Mouse (Mus musculus) heart, embryonic 10.5 days (tissue): ENCODE measurements at regions not wholly inside any gene's neighbourhood (a gene's known extent, or its start where the extent isn't known, plus 50 kb on each side); places are given as distances from the start of the nearest gene placed in this dataset.

Experiments used
- DNase-seq: peaks from one replicate; pipeline ENCODE4 v3.0.0-alpha.2; 2017; ENCODE audit warnings: low spot score
- H3K27ac ChIP-seq: fragments of 300-500 bp; sonication (generic); 2 replicates; pipeline ENCODE4 v1.5.1; 2016; ENCODE audit warnings: mild to moderate bottlenecking
- H3K27me3 ChIP-seq: fragments of 300-500 bp; sonication (generic); 2 replicates; pipeline ENCODE4 v1.6.1; 2016; ENCODE audit warnings: mild to moderate bottlenecking; ENCODE audit not compliant: poor library complexity, insufficient read depth, severe bottlenecking
- H3K36me3 ChIP-seq: fragments of 300-500 bp; sonication (generic); 2 replicates; pipeline ENCODE4 v1.6.1; 2016; ENCODE audit warnings: mild to moderate bottlenecking, moderate library complexity
- H3K4me1 ChIP-seq: fragments of 300-500 bp; sonication (generic); 2 replicates; pipeline ENCODE4 v1.6.1; 2016; ENCODE audit warnings: mild to moderate bottlenecking
- H3K4me3 ChIP-seq: fragments of 300-500 bp; sonication (generic); 2 replicates; pipeline ENCODE4 v1.5.1; 2016; ENCODE audit warnings: mild to moderate bottlenecking, moderate library complexity
- H3K9me3 ChIP-seq: fragments of 300-500 bp; sonication (generic); 2 replicates; pipeline ENCODE4 v1.6.1; 2016; ENCODE audit warnings: mild to moderate bottlenecking, moderate library complexity
- WGBS: fragments of 180-500 bp; shearing (Covaris S2); methylation state at CpG from one replicate; pipeline ENCODE4 v1.1.7; 2016; 5-methylcytosine and 5-hydroxymethylcytosine counted together

- Histone ChIP-seq H3K27me3 (no peaks in the 10 kb centered on the region), H3K9me3 (no peaks in the 10 kb centered on the region), H3K36me3 (no peaks in the 10 kb centered on the region), H3K4me3 (no peak overlapping the region), H3K4me1 (peaks cover 4% of the 10 kb centered on the region), H3K27ac (0 out of 2 replicates have a peak overlapping the region, but pooled peaks have one; percentile 29)
- no peak for DNase-seq
- WGBS: 72% methylated on average over 4 of the region's 4 CpGs
Observed at GRCm38 (mm10) chr11:90088473-90088872, 58.3 kb downstream of the Tmem100 start.

GRCm38 (mm10) chr11:90094052-90094451 lies 63.9 kb downstream of the Tmem100 start:
- 35% methylated on average over 7 of the region's 7 CpGs for WGBS
- no peak overlapping the region for H3K27ac ChIP-seq
- no peaks in the 10 kb centered on the region; the same call in 1 of the 2 replicates for H3K27me3 ChIP-seq
- peaks cover 14% of the 10 kb centered on the region; the same call in 1 of the 2 replicates for H3K4me1 ChIP-seq
- DNase-seq: no peak
- H3K36me3 ChIP-seq: no peaks in the 10 kb centered on the region
- H3K9me3 ChIP-seq: no peaks in the 10 kb centered on the region
- no peak overlapping the region for H3K4me3 ChIP-seq

GRCm38 (mm10) chr11:90094700-90095355 lies 64.7 kb downstream of the Tmem100 start:
- no peaks in the 10 kb centered on the region; the same call in 1 of the 2 replicates for H3K27me3 ChIP-seq
- DNase-seq: no peak
- no peak overlapping the region for H3K4me3 ChIP-seq
- H3K27ac ChIP-seq: no peak overlapping the region
- no peaks in the 10 kb centered on the region for H3K36me3 ChIP-seq
- no peaks in the 10 kb centered on the region for H3K9me3 ChIP-seq
- 78% methylated on average over 7 of the region's 7 CpGs for WGBS
- peaks cover 22% of the 10 kb centered on the region; the same call in 1 of the 2 replicates for H3K4me1 ChIP-seq

GRCm38 (mm10) chr11:90098471-90098870 lies 68.3 kb downstream of the Tmem100 start:
- H3K27me3 ChIP-seq: no peaks in the 10 kb centered on the region; the same call in 1 of the 2 replicates
- no peaks in the 10 kb centered on the region for H3K9me3 ChIP-seq
- H3K27ac ChIP-seq: no peak overlapping the region
- peaks cover 42% of the 10 kb centered on the region for H3K4me1 ChIP-seq
- 46% methylated on average over 7 of the region's 7 CpGs for WGBS
- no peak for DNase-seq
- H3K4me3 ChIP-seq: no peak overlapping the region
- no peaks in the 10 kb centered on the region for H3K36me3 ChIP-seq

- H3K27ac ChIP-seq: no peak overlapping the region
- peaks cover 35% of the 10 kb centered on the region for H3K4me1 ChIP-seq
- no peaks in the 10 kb centered on the region for H3K9me3 ChIP-seq
- H3K4me3 ChIP-seq: no peak overlapping the region
- H3K27me3 ChIP-seq: no peaks in the 10 kb centered on the region; the same call in 1 of the 2 replicates
- H3K36me3 ChIP-seq: no peaks in the 10 kb centered on the region
- no peak for DNase-seq
- 50% methylated on average over 1 of the region's 1 CpGs for WGBS
Observed at GRCm38 (mm10) chr11:90099178-90099577, 69.0 kb downstream of the Tmem100 start.

- no peak overlapping the region for H3K4me3 ChIP-seq
- no peaks in the 10 kb centered on the region for H3K36me3 ChIP-seq
- H3K9me3 ChIP-seq: no peaks in the 10 kb centered on the region
- H3K27me3 ChIP-seq: no peaks in the 10 kb centered on the region; the same call in 1 of the 2 replicates
- 80% methylated on average over 2 of the region's 2 CpGs for WGBS
- peak overlapping the region; percentile 71 for H3K27ac ChIP-seq
- H3K4me1 ChIP-seq: peaks cover 34% of the 10 kb centered on the region
- no peak for DNase-seq
Observed at GRCm38 (mm10) chr11:90100161-90100560, 70.0 kb downstream of the Tmem100 start.

GRCm38 (mm10) chr11:90101284-90101683 lies 71.1 kb downstream of the Tmem100 start:
- Histone ChIP-seq H3K4me1 (peaks cover 38% of the 10 kb centered on the region), H3K9me3 (no peaks in the 10 kb centered on the region), H3K4me3 (no peak overlapping the region), H3K27ac (peak overlapping the region; percentile 71), H3K36me3 (no peaks in the 10 kb centered on the region), H3K27me3 (no peaks in the 10 kb centered on the region; the same call in 1 of the 2 replicates)
- DNase-seq: peak; percentile 90
- WGBS: 17% methylated on average over 8 of the region's 8 CpGs

- 50% methylated on average over 12 of the region's 12 CpGs for WGBS
- no peaks in the 10 kb centered on the region for H3K36me3 ChIP-seq
- no peak overlapping the region for H3K4me3 ChIP-seq
- H3K9me3 ChIP-seq: no peaks in the 10 kb centered on the region
- H3K27ac ChIP-seq: no peak overlapping the region; the same call in 1 of the 2 replicates
- H3K4me1 ChIP-seq: peaks cover 16% of the 10 kb centered on the region; the same call in 1 of the 2 replicates
- DNase-seq: no peak
- no peaks in the 10 kb centered on the region for H3K27me3 ChIP-seq
Observed at GRCm38 (mm10) chr11:90106063-90106798, 76.1 kb downstream of the Tmem100 start.

- Histone ChIP-seq H3K9me3 (no peaks in the 10 kb centered on the region), H3K4me3 (no peak overlapping the region), H3K36me3 (no peaks in the 10 kb centered on the region), H3K27ac (no peak overlapping the region), H3K27me3 (no peaks in the 10 kb centered on the region), H3K4me1 (peaks cover 11% of the 10 kb centered on the region; the same call in 1 of the 2 replicates)
- 48% methylated on average over 2 of the region's 2 CpGs for WGBS
- no peak for DNase-seq
Observed at GRCm38 (mm10) chr11:90109681-90110111, 77.8 kb upstream of the Gm45716 start.

GRCm38 (mm10) chr11:90110170-90110569 lies 77.3 kb upstream of the Gm45716 start:
- 77% methylated on average over 3 of the region's 3 CpGs for WGBS
- Histone ChIP-seq H3K4me1 (peaks cover 11% of the 10 kb centered on the region; the same call in 1 of the 2 replicates), H3K27ac (no peak overlapping the region), H3K36me3 (no peaks in the 10 kb centered on the region), H3K27me3 (no peaks in the 10 kb centered on the region), H3K9me3 (no peaks in the 10 kb centered on the region), H3K4me3 (no peak overlapping the region)
- DNase-seq: no peak

GRCm38 (mm10) chr11:90112174-90112573 lies 75.3 kb upstream of the Gm45716 start:
- no peaks in the 10 kb centered on the region for H3K36me3 ChIP-seq
- WGBS: 77% methylated on average over 7 of the region's 7 CpGs
- no peak for DNase-seq
- H3K4me3 ChIP-seq: no peak overlapping the region
- no peak overlapping the region for H3K27ac ChIP-seq
- peaks cover 8% of the 10 kb centered on the region; the same call in 1 of the 2 replicates for H3K4me1 ChIP-seq
- H3K9me3 ChIP-seq: no peaks in the 10 kb centered on the region
- H3K27me3 ChIP-seq: no peaks in the 10 kb centered on the region

GRCm38 (mm10) chr11:90116676-90117663 lies 70.5 kb upstream of the Gm45716 start:
- Histone ChIP-seq H3K27me3 (no peaks in the 10 kb centered on the region), H3K4me3 (no peak overlapping the region), H3K9me3 (no peaks in the 10 kb centered on the region), H3K36me3 (no peaks in the 10 kb centered on the region), H3K27ac (peak overlapping the region; percentile 74; the same call in 1 of the 2 replicates), H3K4me1 (peaks cover 6% of the 10 kb centered on the region; the same call in 1 of the 2 replicates)
- DNase-seq: no peak
- WGBS: 37% methylated on average over 20 of the region's 20 CpGs
